Mouse (Mus musculus) lung, postnatal 0 days (tissue): ENCODE measurements around the gene Gm28729.

Experiments used
- CTCF ChIP-seq: IDR thresholded peaks from 2 replicates; pipeline ENCODE4 v1.5.1; 2016; ENCODE audit warnings: antibody characterized with exemption, mild to moderate bottlenecking
- EP300 ChIP-seq: IDR thresholded peaks from 2 replicates; pipeline ENCODE4 v1.6.1; 2016; ENCODE audit warnings: antibody characterized with exemption, mild to moderate bottlenecking, control low read depth

GRCm38 (mm10) chr9:96461607-96462006 lies 63.5 kb downstream of the Gm28729 start:
- TF ChIP-seq EP300 (no peak), CTCF (peak; percentile 52)
